Mouse (Mus musculus): ENCODE measurements around the gene Cd300ld5.

- TF ChIP-seq POLR2A (IDR thresholded peaks at IDR 0.05; ENCODE audit: borderline replicate concordance, extremely low read depth, low read depth, low read length) (no peak), CTCF (IDR thresholded peaks at IDR 0.05; ENCODE audit: insufficient read depth, low read length) (no peak)
Measured at GRCm38 (mm10) chr11:115082196-115082595, 44.6 kb upstream of the Cd300ld5 start.
